Mouse (Mus musculus): ENCODE measurements at regions not wholly inside any gene's neighbourhood (a gene's known extent, or its start where the extent isn't known, plus 50 kb on each side); places are given as distances from the start of the nearest gene placed in this dataset.
"Not testable (repeated sequence)": the region's sequence is repeated elsewhere in the genome, so short reads cannot be mapped to it uniquely, and the experiment has no call there.

GRCm38 (mm10) chr17:4532126-4532525 lies 462.0 kb upstream of the Arid1b start:
- no peak for DNase-seq
- Histone ChIP-seq H3K4me1 (ENCODE audit: control insufficient read depth, insufficient read depth, low read length) (no peaks in the 10 kb centered on the region), H3K4me3 (replicated peaks; ENCODE audit: extremely low read depth, low read depth, low read length) (no peak overlapping the region)
- TF ChIP-seq CTCF (IDR thresholded peaks at IDR 0.05; ENCODE audit: insufficient read depth, low read length) (no peak), POLR2A (IDR thresholded peaks at IDR 0.05; ENCODE audit: borderline replicate concordance, extremely low read depth, low read depth, low read length) (no peak)
- WGBS = 89% methylated on average over 2 of the region's 2 CpGs

GRCm38 (mm10) chr17:4540435-4540834 lies 453.7 kb upstream of the Arid1b start:
- no peak for TF ChIP-seq POLR2A (IDR thresholded peaks at IDR 0.05; ENCODE audit: borderline replicate concordance, extremely low read depth, low read depth, low read length)
- TF ChIP-seq CTCF (IDR thresholded peaks at IDR 0.05; ENCODE audit: insufficient read depth, low read length) = no peak
- no peaks in the 10 kb centered on the region for H3K4me1 ChIP-seq (ENCODE audit: control insufficient read depth, insufficient read depth, low read length)
- DNase-seq = no peak
- no peak overlapping the region for H3K4me3 ChIP-seq (replicated peaks; ENCODE audit: extremely low read depth, low read depth, low read length)
- WGBS = 81% methylated on average over 2 of the region's 2 CpGs

GRCm38 (mm10) chr17:4541020-4541743 lies 452.9 kb upstream of the Arid1b start:
- DNase-seq = no peak
- WGBS = 56% methylated on average over 7 of the region's 7 CpGs
- no peak overlapping the region for H3K4me3 ChIP-seq (replicated peaks; ENCODE audit: extremely low read depth, low read depth, low read length)
- no peaks in the 10 kb centered on the region for H3K4me1 ChIP-seq (ENCODE audit: control insufficient read depth, insufficient read depth, low read length)
- no peak for TF ChIP-seq CTCF (IDR thresholded peaks at IDR 0.05; ENCODE audit: insufficient read depth, low read length)
- no peak for TF ChIP-seq POLR2A (IDR thresholded peaks at IDR 0.05; ENCODE audit: borderline replicate concordance, extremely low read depth, low read depth, low read length)

- no peak overlapping the region for H3K4me3 ChIP-seq (replicated peaks; ENCODE audit: extremely low read depth, low read depth, low read length)
- no peaks in the 10 kb centered on the region for H3K4me1 ChIP-seq (ENCODE audit: control insufficient read depth, insufficient read depth, low read length)
- no peak for TF ChIP-seq CTCF (IDR thresholded peaks at IDR 0.05; ENCODE audit: insufficient read depth, low read length)
- no peak for TF ChIP-seq POLR2A (IDR thresholded peaks at IDR 0.05; ENCODE audit: borderline replicate concordance, extremely low read depth, low read depth, low read length)
- no peak for DNase-seq
- 52% methylated on average over 2 of the region's 2 CpGs for WGBS
These were observed 447.6 kb upstream of the Arid1b start for GRCm38 (mm10) chr17:4546579-4546978.

GRCm38 (mm10) chr17:4553026-4553425 lies 441.1 kb upstream of the Arid1b start:
- not testable (repeated sequence) for H3K4me3 ChIP-seq (replicated peaks; ENCODE audit: extremely low read depth, low read depth, low read length); H3K4me1 ChIP-seq (ENCODE audit: control insufficient read depth, insufficient read depth, low read length); DNase-seq
- WGBS = 85% methylated on average over 4 of the region's 4 CpGs

- Histone ChIP-seq H3K4me3 (replicated peaks; ENCODE audit: extremely low read depth, low read depth, low read length) (no peak overlapping the region), H3K4me1 (ENCODE audit: control insufficient read depth, insufficient read depth, low read length) (no peaks in the 10 kb centered on the region)
- DNase-seq = no peak
- 58% methylated on average over 3 of the region's 3 CpGs for WGBS
- TF ChIP-seq CTCF (IDR thresholded peaks at IDR 0.05; ENCODE audit: insufficient read depth, low read length) (no peak), POLR2A (IDR thresholded peaks at IDR 0.05; ENCODE audit: borderline replicate concordance, extremely low read depth, low read depth, low read length) (no peak)
These were observed 430.5 kb upstream of the Arid1b start for GRCm38 (mm10) chr17:4563641-4564040.

GRCm38 (mm10) chr17:4576883-4577282 lies 417.2 kb upstream of the Arid1b start:
- H3K4me3 ChIP-seq (replicated peaks; ENCODE audit: extremely low read depth, low read depth, low read length) = no peak overlapping the region
- WGBS = 42% methylated on average over 5 of the region's 5 CpGs
- H3K4me1 ChIP-seq (ENCODE audit: control insufficient read depth, insufficient read depth, low read length) = no peaks in the 10 kb centered on the region
- no peak for TF ChIP-seq POLR2A (IDR thresholded peaks at IDR 0.05; ENCODE audit: borderline replicate concordance, extremely low read depth, low read depth, low read length)
- no peak for TF ChIP-seq CTCF (IDR thresholded peaks at IDR 0.05; ENCODE audit: insufficient read depth, low read length)
- no peak for DNase-seq

GRCm38 (mm10) chr17:4581851-4582250 lies 412.3 kb upstream of the Arid1b start:
- TF ChIP-seq POLR2A (IDR thresholded peaks at IDR 0.05; ENCODE audit: borderline replicate concordance, extremely low read depth, low read depth, low read length) = no peak
- no peak for TF ChIP-seq CTCF (IDR thresholded peaks at IDR 0.05; ENCODE audit: insufficient read depth, low read length)
- no peak for DNase-seq
- 83% methylated on average over 11 of the region's 11 CpGs for WGBS
- Histone ChIP-seq H3K4me1 (ENCODE audit: control insufficient read depth, insufficient read depth, low read length) (no peaks in the 10 kb centered on the region), H3K4me3 (replicated peaks; ENCODE audit: extremely low read depth, low read depth, low read length) (no peak overlapping the region)

- H3K4me1 ChIP-seq (ENCODE audit: control insufficient read depth, insufficient read depth, low read length) = no peaks in the 10 kb centered on the region; the same call in 1 of the 2 replicates
- DNase-seq = no peak
- no peak overlapping the region for H3K4me3 ChIP-seq (replicated peaks; ENCODE audit: extremely low read depth, low read depth, low read length)
- TF ChIP-seq POLR2A (IDR thresholded peaks at IDR 0.05; ENCODE audit: borderline replicate concordance, extremely low read depth, low read depth, low read length) (no peak), CTCF (IDR thresholded peaks at IDR 0.05; ENCODE audit: insufficient read depth, low read length) (no peak)
- WGBS = 47% methylated on average over 8 of the region's 8 CpGs
These were observed 383.7 kb upstream of the Arid1b start for GRCm38 (mm10) chr17:4610481-4610880.

GRCm38 (mm10) chr17:4610993-4611392 lies 383.1 kb upstream of the Arid1b start:
- WGBS = 88% methylated on average over 5 of the region's 5 CpGs
- TF ChIP-seq CTCF (IDR thresholded peaks at IDR 0.05; ENCODE audit: insufficient read depth, low read length) (no peak), POLR2A (IDR thresholded peaks at IDR 0.05; ENCODE audit: borderline replicate concordance, extremely low read depth, low read depth, low read length) (no peak)

More at GRCm38 (mm10) chr17:4610993-4611392, 383.1 kb upstream of the Arid1b start:
- no peaks in the 10 kb centered on the region; the same call in 1 of the 2 replicates for H3K4me1 ChIP-seq (ENCODE audit: control insufficient read depth, insufficient read depth, low read length)
- DNase-seq = no peak
- no peak overlapping the region for H3K4me3 ChIP-seq (replicated peaks; ENCODE audit: extremely low read depth, low read depth, low read length)
